Mouse (Mus musculus) limb, embryonic 12.5 days (tissue): ENCODE measurements around the gene Hypk. TPM values are rescaled to one million over a fixed set of nuclear protein-coding genes. Genes with fewer than 3 reads are reported as not detected.

Experiments
- ATAC-seq: fragments of 200-750 bp; cut with Nextera tagmentation; 2 replicates; pipeline ENCODE4 v1.8.0; 2017; ENCODE audit warnings: low read depth, moderate TSS enrichment; ENCODE audit not compliant: insufficient number of reproducible peaks, insufficient read depth, low FRiP score, low TSS enrichment
- H3K27ac ChIP-seq: fragments of 300-500 bp; sonication (generic); 2 replicates; pipeline ENCODE4 v1.5.1; 2016; ENCODE audit warnings: mild to moderate bottlenecking, moderate library complexity
- H3K27me3 ChIP-seq: fragments of 300-500 bp; sonication (generic); 2 replicates; pipeline ENCODE4 v1.6.1; 2016; ENCODE audit warnings: mild to moderate bottlenecking, moderate library complexity
- H3K36me3 ChIP-seq: fragments of 300-500 bp; sonication (generic); 2 replicates; pipeline ENCODE4 v1.6.1; 2016; ENCODE audit warnings: mild to moderate bottlenecking, moderate library complexity
- H3K4me1 ChIP-seq: fragments of 300-500 bp; sonication (generic); replicated peaks from 2 replicates; pipeline ENCODE4 v1.6.1; 2016
- H3K4me2 ChIP-seq: fragments of 300-500 bp; sonication (generic); 2 replicates; pipeline ENCODE4 v1.6.1; 2016; ENCODE audit warnings: mild to moderate bottlenecking, moderate library complexity
- H3K4me3 ChIP-seq: fragments of 300-500 bp; sonication (generic); replicated peaks from 2 replicates; pipeline ENCODE4 v1.5.1; 2016; ENCODE audit warnings: mild to moderate bottlenecking
- H3K9ac ChIP-seq: fragments of 300-500 bp; sonication (generic); replicated peaks from 2 replicates; pipeline ENCODE4 v1.6.1; 2016; ENCODE audit warnings: mild to moderate bottlenecking, moderate library complexity
- H3K9me3 ChIP-seq: fragments of 300-500 bp; sonication (generic); 2 replicates; pipeline ENCODE4 v1.6.1; 2016; ENCODE audit warnings: mild to moderate bottlenecking, moderate library complexity
- WGBS: fragments of 180-500 bp; shearing (Covaris S2); methylation state at CpG from one replicate; pipeline ENCODE4 v1.1.7; 2016; 5-methylcytosine and 5-hydroxymethylcytosine counted together
- microRNA-seq: library from miRNA; unstranded; fragments of <30 nt; microRNA quantifications from one replicate; pipeline ENCODE4, GENCODE M21; 2017
- polyA plus RNA-seq: library from polyadenylated mRNA; unstranded; fragments of >200 nt; fragmentation: Nextera tagmentation; extraction: Ambion mirVana; gene quantifications from 2 replicates; pipeline ENCODE4 v1.2.1, GENCODE M21; 2016

Hypk gene
- polyA plus RNA-seq, 1 experiment from 2014 or later, result 153 TPM

GRCm38 (mm10) chr2:121507173-121507950 is 54.3 kb downstream of the Hypk start:
- Histone ChIP-seq H3K4me1 (peaks cover 17% of the 10 kb centered on the region), H3K9me3 (no peaks in the 10 kb centered on the region), H3K36me3 (peaks cover 32% of the 10 kb centered on the region), H3K27ac (no peak overlapping the region), H3K9ac (peak overlapping the region; percentile 70), H3K4me3 (peak overlapping the region; percentile 59), H3K4me2 (peak overlapping the region; percentile 67), H3K27me3 (no peaks in the 10 kb centered on the region)
- no peak for ATAC-seq
- 25% methylated on average over 12 of the region's 12 CpGs for WGBS

GRCm38 (mm10) chr2:121507951-121508330 is 54.9 kb downstream of the Hypk start:
- no peak overlapping the region for H3K27ac ChIP-seq
- peak overlapping the region; percentile 59 for H3K4me3 ChIP-seq
- peaks cover 34% of the 10 kb centered on the region for H3K36me3 ChIP-seq
- H3K4me2 ChIP-seq, result peak overlapping the region; percentile 67
- WGBS, result 88% methylated on average over 2 of the region's 2 CpGs
- H3K9ac ChIP-seq, result peak overlapping the region; percentile 70
- no peaks in the 10 kb centered on the region for H3K9me3 ChIP-seq
- peaks cover 17% of the 10 kb centered on the region for H3K4me1 ChIP-seq
- no peaks in the 10 kb centered on the region for H3K27me3 ChIP-seq
- no peak for ATAC-seq

Small RNAs within 50 kb of the gene (microRNA-seq; reads per million reads assigned to microRNA genes)
- gene Gm22953, result not detected

Other genes with a start within 250 kb of the Hypk start
- 132 and 136 TPM in 2 replicates for gene Trp53bp1, start 181.9 kb upstream of the Hypk start, polyA plus RNA-seq
- 2.5 and 3.0 TPM in 2 replicates for gene Map1a, start 163.7 kb upstream of the Hypk start, polyA plus RNA-seq
- 7.6 and 9.9 TPM in 2 replicates for gene Ppip5k1, start 97.9 kb upstream of the Hypk start, polyA plus RNA-seq
- gene Ckmt1, start 95.6 kb upstream of the Hypk start, polyA plus RNA-seq, result 1.6 and 2.1 TPM in 2 replicates
- gene Strc, start 66.1 kb upstream of the Hypk start, polyA plus RNA-seq, result not detected in 2 replicates
- gene Pdia3, start 39.5 kb upstream of the Hypk start, polyA plus RNA-seq, result 620 and 666 TPM in 2 replicates
- gene Catsper2, start 39.5 kb upstream of the Hypk start, polyA plus RNA-seq, result 3.5 and 4.1 TPM in 2 replicates
- 10.8 and 13.5 TPM in 2 replicates for gene Ell3, start 9.0 kb upstream of the Hypk start, polyA plus RNA-seq
- 521 and 544 TPM in 2 replicates for gene Serf2, start 4.1 kb upstream of the Hypk start, polyA plus RNA-seq
- gene Serinc4, start 3.5 kb downstream of the Hypk start, polyA plus RNA-seq, result 0.14 TPM in 1 of 2 replicates, not detected in the other
- gene Mfap1b, start 20.8 kb downstream of the Hypk start, polyA plus RNA-seq, result 66.1 and 67.7 TPM in 2 replicates
- 32.5 and 33.8 TPM in 2 replicates for gene Mfap1a, start 53.4 kb downstream of the Hypk start, polyA plus RNA-seq
- 8.9 and 9.2 TPM in 2 replicates for gene Wdr76, start 53.4 kb downstream of the Hypk start, polyA plus RNA-seq